Mouse (Mus musculus) heart, adult 2 months (tissue): ENCODE data around the gene Cc2d2b. TPM values are rescaled to one million over a fixed set of nuclear protein-coding genes. Genes with fewer than 3 reads are reported as not detected.

Experiments
- DNase-seq, 2 experiments: peaks; one replicate each; pipeline ENCODE4 v3.0.0; 2021
- H3K27ac ChIP-seq: fragments of 200-600 bp; 2 replicates; pipeline ENCODE4 v1.8.1; 2022
- H3K27me3 ChIP-seq: fragments of 200-500 bp; 2 replicates; pipeline ENCODE4 v1.6.1; 2012; ENCODE audit warnings: mild to moderate bottlenecking, low read length, inconsistent platforms, mixed read lengths; ENCODE audit not compliant: control insufficient read depth, insufficient read depth
- H3K36me3 ChIP-seq: fragments of 200-500 bp; 2 replicates; pipeline ENCODE4 v1.6.1; 2012; ENCODE audit warnings: low read length, inconsistent platforms; ENCODE audit not compliant: control insufficient read depth, insufficient read depth
- H3K4me1 ChIP-seq: fragments of 200-500 bp; 2 replicates; pipeline ENCODE4 v1.6.1; 2011; ENCODE audit warnings: low read length; ENCODE audit not compliant: control insufficient read depth, insufficient read depth
- H3K4me3 ChIP-seq: fragments of 200-600 bp; 2 replicates; pipeline ENCODE4 v1.8.1; 2022
- H3K79me2 ChIP-seq: fragments of 200-500 bp; replicated peaks from 2 replicates; pipeline ENCODE4 v1.6.1; 2012; ENCODE audit warnings: mild to moderate bottlenecking, inconsistent platforms, low read length, moderate library complexity, mixed read lengths; ENCODE audit not compliant: control insufficient read depth, insufficient read depth
- H3K9ac ChIP-seq: fragments of 200-500 bp; 2 replicates; pipeline ENCODE4 v1.6.1; 2012; ENCODE audit warnings: low read depth, mild to moderate bottlenecking, control low read depth, inconsistent platforms, low read length, mixed read lengths
- CTCF ChIP-seq: fragments of 200-600 bp; IDR thresholded peaks from 2 replicates; pipeline ENCODE4 v1.8.1; 2022; ENCODE audit warnings: antibody characterized with exemption, mild to moderate bottlenecking, moderate library complexity
- EP300 ChIP-seq: fragments of 200-500 bp; IDR thresholded peaks from 2 replicates; pipeline ENCODE4 v1.6.1; 2011; ENCODE audit warnings: low read depth, low read length, control low read depth; ENCODE audit not compliant: insufficient read depth
- POLR2A ChIP-seq: fragments of 200-500 bp; IDR thresholded peaks from 2 replicates; pipeline ENCODE4 v1.6.1; 2011; ENCODE audit warnings: mild to moderate bottlenecking, low read depth, low read length, control low read depth; ENCODE audit not compliant: insufficient read depth
- WGBS: fragments of 180-500 bp; shearing (Covaris S2); methylation state at CpG from one replicate; pipeline ENCODE4 v1.1.7; 2018; 5-methylcytosine and 5-hydroxymethylcytosine counted together
- intact Hi-C: fragments of 180-260 bp; cut with DNase I; formaldehyde crosslinking; loops from one replicate; pipeline ENCODE4 v1.15.1; 2025
- polyA plus RNA-seq: library from polyadenylated mRNA; depleted of rRNA; stranded (reverse); fragments of >200 nt; gene quantifications from 2 replicates; pipeline ENCODE4 v1.2.3, GENCODE M21; 2012; rRNA removed
- total RNA-seq, 2 experiments: library from RNA; stranded (reverse); gene quantifications; 2 replicates each; pipeline ENCODE4 v1.2.3; 2021

The Cc2d2b gene
- total and polyA plus RNA-seq, 3 experiments, result not detected

DNA sequence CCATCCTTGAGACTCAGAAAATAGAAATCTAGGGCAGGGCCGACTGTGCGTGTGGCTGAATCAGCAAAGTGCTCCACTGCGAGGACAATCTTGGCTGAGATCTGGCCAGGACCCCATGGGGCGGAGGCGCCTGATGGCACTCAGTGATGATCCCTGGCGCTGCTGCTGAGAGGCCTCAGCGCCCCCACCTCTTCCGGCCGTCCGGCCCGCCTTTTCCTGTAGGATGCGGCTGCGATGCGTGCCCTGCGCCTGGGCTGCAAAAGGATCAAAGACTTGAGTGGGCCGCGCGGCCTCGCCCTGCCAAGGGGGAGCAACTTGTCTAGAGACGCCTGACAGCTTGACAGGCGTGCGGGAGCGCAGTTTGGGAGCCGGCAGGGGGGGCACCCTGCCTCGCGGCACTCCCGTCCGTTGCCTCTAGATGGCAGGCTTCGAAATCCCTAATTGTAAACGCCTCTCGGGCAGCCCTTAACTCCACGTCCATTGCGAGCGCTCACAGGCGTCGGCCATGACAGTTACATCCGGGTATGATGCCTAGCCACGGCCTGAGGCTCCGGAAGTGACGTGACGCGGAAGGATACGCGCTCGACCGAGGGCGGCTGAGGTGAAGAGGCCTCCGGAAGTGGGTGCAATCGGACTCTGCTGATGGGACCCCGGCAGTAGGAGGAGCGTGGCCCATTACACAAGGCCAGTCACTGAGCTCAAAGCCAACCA lies 124.6 kb downstream of the Cc2d2b start:
- TF ChIP-seq EP300 (peak; percentile 75), POLR2A (peak; percentile 66), CTCF (peak; percentile 71)

More for the DNA sequence above, 124.6 kb downstream of the Cc2d2b start:
- no peaks in the 10 kb centered on the region for H3K36me3 ChIP-seq
- peaks cover 2% of the 10 kb centered on the region; the same call in 1 of the 2 replicates for H3K27me3 ChIP-seq
- peak overlapping the region; percentile 54 for H3K4me3 ChIP-seq
- intact Hi-C loops, result loop anchor here (1.0 to 2.0 kb wide), 2 partner anchors 21 to 42 kb away; partner anchors contain the start of genes Ccnj and Zfp518a
- H3K4me1 ChIP-seq, result no peaks in the 10 kb centered on the region
- WGBS, result 5% methylated on average over 51 of the region's 51 CpGs
- peak; percentile 85 to 88 for DNase-seq
- peak overlapping the region; percentile 51 for H3K27ac ChIP-seq
- peak overlapping the region; percentile 18 for H3K9ac ChIP-seq
- no peaks in the 10 kb centered on the region for H3K79me2 ChIP-seq

Other genes starting within 250 kb of the Cc2d2b start
- gene Sorbs1, start 235.0 kb upstream of the Cc2d2b start, total RNA-seq, result 100 to 1,000 TPM; 638 to 971 TPM
- 185 and 253 TPM in 2 replicates for gene Sorbs1, start 235.0 kb upstream of the Cc2d2b start, polyA plus RNA-seq
- 1 to 10 TPM; 4.4 to 7.9 TPM for gene Aldh18a1, start 160.3 kb upstream of the Cc2d2b start, total RNA-seq
- gene Aldh18a1, start 160.3 kb upstream of the Cc2d2b start, polyA plus RNA-seq, result 7.6 and 12.4 TPM in 2 replicates
- gene Tctn3, start 136.5 kb upstream of the Cc2d2b start, total RNA-seq, result 1 to 10 TPM; 6.5 to 7.6 TPM
- gene Tctn3, start 136.5 kb upstream of the Cc2d2b start, polyA plus RNA-seq, result 7.7 and 10.5 TPM in 2 replicates
- 10 to 100 TPM; 22.1 to 26.4 TPM for gene Entpd1, start 136.4 kb upstream of the Cc2d2b start, total RNA-seq
- 13.0 and 18.6 TPM in 2 replicates for gene Entpd1, start 136.4 kb upstream of the Cc2d2b start, polyA plus RNA-seq
- 1 to 10 TPM; 4.3 to 4.9 TPM for gene Ccnj, start 82.5 kb downstream of the Cc2d2b start, total RNA-seq
- gene Ccnj, start 82.5 kb downstream of the Cc2d2b start, polyA plus RNA-seq, result 4.2 and 7.0 TPM in 2 replicates
- gene Zfp518a, start 146.0 kb downstream of the Cc2d2b start, total RNA-seq, result 1 to 10 TPM; 5.7 to 7.5 TPM
- 1.4 and 1.9 TPM in 2 replicates for gene Zfp518a, start 146.0 kb downstream of the Cc2d2b start, polyA plus RNA-seq
- gene Blnk, start 245.8 kb downstream of the Cc2d2b start, total RNA-seq, result 1 to 10 TPM; 1.2 to 1.7 TPM
- gene Blnk, start 245.8 kb downstream of the Cc2d2b start, polyA plus RNA-seq, result 1.9 and 3.6 TPM in 2 replicates